Mouse (Mus musculus): ENCODE data around the gene Tectb.

DNA sequence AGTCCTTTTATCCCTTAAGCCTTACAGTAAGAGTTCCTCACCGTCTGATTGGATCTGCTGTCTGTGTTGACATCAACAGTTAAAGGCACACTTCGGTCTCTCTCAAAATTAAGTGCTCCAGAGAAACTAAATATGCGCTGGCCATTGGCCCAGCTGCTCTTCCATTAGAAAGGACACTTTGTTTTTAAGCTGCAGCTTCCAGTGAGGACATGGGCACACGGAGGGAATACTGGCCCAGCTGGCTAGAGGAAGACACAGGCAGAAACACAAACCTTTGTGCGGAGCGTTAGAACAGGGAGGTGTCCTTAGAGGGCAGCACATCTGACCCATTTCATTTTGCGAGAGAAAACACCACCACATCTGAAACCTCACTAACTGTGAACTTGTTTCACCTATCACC lies 3.9 kb downstream of the Tectb start:
- TF ChIP-seq POLR2A (IDR thresholded peaks at IDR 0.05; ENCODE audit: borderline replicate concordance, control insufficient read depth, low read depth, low read length) (no peak), CTCF (IDR thresholded peaks at IDR 0.05; ENCODE audit: control insufficient read depth, insufficient read depth, low read length) (no peak)

All from bone marrow, adult 2 months (tissue).